Mouse (Mus musculus) forebrain, embryonic 14.5 days (tissue): ENCODE data around the gene Eif2b3. TPM values are rescaled to one million over a fixed set of nuclear protein-coding genes. Genes with fewer than 3 reads are reported as not detected.

Experiments used
- ATAC-seq: fragments of 200-750 bp; cut with Nextera tagmentation; 2 replicates; pipeline ENCODE4 v1.8.0; 2017; ENCODE audit warnings: mild to moderate bottlenecking, moderate library complexity
- DNase-seq: peaks from one replicate; pipeline ENCODE4 v3.0.0-alpha.2; 2015; ENCODE audit warnings: low spot score
- H3K27ac ChIP-seq: fragments of 300-500 bp; sonication (generic); 2 replicates; pipeline ENCODE4 v1.5.1; 2014; ENCODE audit warnings: low read depth, mild to moderate bottlenecking, control low read depth, low read length, moderate library complexity
- H3K27me3 ChIP-seq: fragments of 300-500 bp; sonication (generic); replicated peaks from 2 replicates; pipeline ENCODE4 v1.6.1; 2014; ENCODE audit warnings: low read length, control low read depth, mixed read lengths; ENCODE audit not compliant: control insufficient read depth, insufficient read depth
- H3K36me3 ChIP-seq: fragments of 300-500 bp; sonication (generic); 2 replicates; pipeline ENCODE4 v1.6.1; 2014; ENCODE audit warnings: low read length, control low read depth; ENCODE audit not compliant: control insufficient read depth, insufficient read depth
- H3K4me1 ChIP-seq: fragments of 300-500 bp; sonication (generic); 2 replicates; pipeline ENCODE4 v1.6.1; 2014; ENCODE audit warnings: antibody characterized with exemption, low read length, control low read depth; ENCODE audit not compliant: control insufficient read depth, insufficient read depth
- H3K4me2 ChIP-seq: fragments of 300-500 bp; sonication (generic); 2 replicates; pipeline ENCODE4 v1.6.1; 2014; ENCODE audit warnings: mild to moderate bottlenecking, control low read depth, low read length
- H3K4me3 ChIP-seq: fragments of 300-500 bp; sonication (generic); 2 replicates; pipeline ENCODE4 v1.5.1; 2014; ENCODE audit warnings: low read depth, low read length, control low read depth
- H3K9ac ChIP-seq: fragments of 300-500 bp; sonication (generic); 2 replicates; pipeline ENCODE4 v1.6.1; 2014; ENCODE audit warnings: mild to moderate bottlenecking, low read length, control low read depth, moderate library complexity
- H3K9me3 ChIP-seq: fragments of 300-500 bp; sonication (generic); replicated peaks from 2 replicates; pipeline ENCODE4 v1.6.1; 2016; ENCODE audit warnings: low read length, control low read depth, mixed read lengths; ENCODE audit not compliant: control insufficient read depth
- WGBS: fragments of 180-500 bp; shearing (Covaris S2); extraction: QIAGEN DNeasy Blood & Tissue Kit; methylation state at CpG from one replicate; pipeline ENCODE4 v1.1.7; 2014; 5-methylcytosine and 5-hydroxymethylcytosine counted together
- polyA plus RNA-seq: library from polyadenylated mRNA; unstranded; fragments of >200 nt; fragmentation: Nextera tagmentation; extraction: Ambion mirVana; gene quantifications from 2 replicates; pipeline ENCODE4 v1.2.1, GENCODE M21; 2014

The Eif2b3 gene
- polyA plus RNA-seq, 1 experiment from 2014 or later, result 51.4 TPM

- Histone ChIP-seq H3K36me3 (no peaks in the 10 kb centered on the region), H3K27ac (no peak overlapping the region), H3K4me1 (no peaks in the 10 kb centered on the region), H3K4me3 (no peak overlapping the region), H3K27me3 (no peaks in the 10 kb centered on the region), H3K9me3 (no peaks in the 10 kb centered on the region), H3K4me2 (no peak overlapping the region), H3K9ac (no peak overlapping the region)
- no peak for DNase-seq
- no peak for ATAC-seq
- 88% methylated on average over 5 of the region's 5 CpGs for WGBS
These were observed 9.0 kb upstream of the Eif2b3 start for GRCm38 (mm10) chr4:117010231-117010630.

GRCm38 (mm10) chr4:117013596-117013995, 5.6 kb upstream of the Eif2b3 start:
- Histone ChIP-seq H3K9me3 (no peaks in the 10 kb centered on the region), H3K27me3 (no peaks in the 10 kb centered on the region), H3K36me3 (no peaks in the 10 kb centered on the region), H3K4me3 (no peak overlapping the region), H3K27ac (no peak overlapping the region), H3K4me1 (no peaks in the 10 kb centered on the region), H3K9ac (no peak overlapping the region), H3K4me2 (no peak overlapping the region)
- WGBS, result 86% methylated on average over 6 of the region's 6 CpGs
- DNase-seq (no peak), ATAC-seq (no peak)

GRCm38 (mm10) chr4:117014901-117015415, 4.2 kb upstream of the Eif2b3 start:
- no peak overlapping the region for H3K4me2 ChIP-seq

GRCm38 (mm10) chr4:117017738-117018137, 1.5 kb upstream of the Eif2b3 start:
- DNase-seq, result no peak
- Histone ChIP-seq H3K27me3 (no peaks in the 10 kb centered on the region), H3K9ac (no peak overlapping the region), H3K36me3 (peaks cover 8% of the 10 kb centered on the region; the same call in 1 of the 2 replicates), H3K4me1 (no peaks in the 10 kb centered on the region), H3K4me2 (no peak overlapping the region), H3K4me3 (no peak overlapping the region), H3K9me3 (no peaks in the 10 kb centered on the region), H3K27ac (no peak overlapping the region)
- WGBS, result 91% methylated on average over 2 of the region's 2 CpGs
- no peak for ATAC-seq

More at GRCm38 (mm10) chr4:117014901-117015415, 4.2 kb upstream of the Eif2b3 start:
- no peaks in the 10 kb centered on the region for H3K27me3 ChIP-seq
- no peaks in the 10 kb centered on the region for H3K36me3 ChIP-seq
- 55% methylated on average over 4 of the region's 4 CpGs for WGBS
- H3K27ac ChIP-seq, result no peak overlapping the region
- no peaks in the 10 kb centered on the region for H3K4me1 ChIP-seq
- no peaks in the 10 kb centered on the region for H3K9me3 ChIP-seq
- no peak for DNase-seq
- H3K4me3 ChIP-seq, result no peak overlapping the region
- H3K9ac ChIP-seq, result no peak overlapping the region
- no peak for ATAC-seq

- DNase-seq, result no peak
- no peaks in the 10 kb centered on the region for H3K4me1 ChIP-seq
- no peaks in the 10 kb centered on the region for H3K27me3 ChIP-seq
- no peaks in the 10 kb centered on the region for H3K9me3 ChIP-seq
- H3K36me3 ChIP-seq, result peaks cover 13% of the 10 kb centered on the region; the same call in 1 of the 2 replicates
- 78% methylated on average over 7 of the region's 7 CpGs for WGBS
- H3K4me2 ChIP-seq, result no peak overlapping the region
- no peak overlapping the region for H3K9ac ChIP-seq
- no peak overlapping the region for H3K4me3 ChIP-seq
- no peak overlapping the region for H3K27ac ChIP-seq
- no peak for ATAC-seq
These were observed 875 bp upstream of the Eif2b3 start for GRCm38 (mm10) chr4:117018327-117018726.

- H3K4me2 ChIP-seq, result no peak overlapping the region
- no peaks in the 10 kb centered on the region for H3K27me3 ChIP-seq
- H3K36me3 ChIP-seq, result peaks cover 23% of the 10 kb centered on the region
- 99% methylated on average over 4 of the region's 4 CpGs for WGBS
- ATAC-seq, result no peak
- no peak for DNase-seq
- H3K4me1 ChIP-seq, result no peaks in the 10 kb centered on the region
- H3K4me3 ChIP-seq, result no peak overlapping the region
- H3K27ac ChIP-seq, result no peak overlapping the region
- H3K9ac ChIP-seq, result no peak overlapping the region
- no peaks in the 10 kb centered on the region for H3K9me3 ChIP-seq
These were observed 4.3 kb downstream of the Eif2b3 start for GRCm38 (mm10) chr4:117023469-117023868.

GRCm38 (mm10) chr4:117031105-117031504, 11.9 kb downstream of the Eif2b3 start:
- WGBS, result 100% methylated on average over 1 of the region's 1 CpGs
- H3K27me3 ChIP-seq, result no peaks in the 10 kb centered on the region
- ATAC-seq (no peak), DNase-seq (no peak)
- H3K4me3 ChIP-seq, result no peak overlapping the region
- no peaks in the 10 kb centered on the region for H3K9me3 ChIP-seq
- H3K4me1 ChIP-seq, result no peaks in the 10 kb centered on the region
- H3K27ac ChIP-seq, result no peak overlapping the region
- no peak overlapping the region for H3K9ac ChIP-seq
- no peak overlapping the region for H3K4me2 ChIP-seq
- peaks cover 16% of the 10 kb centered on the region; the same call in 1 of the 2 replicates for H3K36me3 ChIP-seq

- no peak overlapping the region for H3K9ac ChIP-seq
- ATAC-seq (peak; percentile 74), DNase-seq (peak; percentile 92)
- H3K4me2 ChIP-seq, result peak overlapping the region; percentile 3; the same call in 1 of the 2 replicates
- H3K4me1 ChIP-seq, result peaks cover 21% of the 10 kb centered on the region
- no peaks in the 10 kb centered on the region for H3K36me3 ChIP-seq
- WGBS, result 19% methylated on average over 9 of the region's 9 CpGs
- H3K27me3 ChIP-seq, result no peaks in the 10 kb centered on the region
- no peaks in the 10 kb centered on the region for H3K9me3 ChIP-seq
- no peak overlapping the region for H3K4me3 ChIP-seq
- H3K27ac ChIP-seq, result peak overlapping the region; percentile 79
These were observed 20.9 kb downstream of the Eif2b3 start for GRCm38 (mm10) chr4:117039925-117040687.

- no peak overlapping the region for H3K9ac ChIP-seq
- H3K9me3 ChIP-seq, result no peaks in the 10 kb centered on the region
- peaks cover 21% of the 10 kb centered on the region for H3K4me1 ChIP-seq
- peak overlapping the region; percentile 79 for H3K27ac ChIP-seq
- WGBS, result 48% methylated on average over 1 of the region's 1 CpGs
- no peaks in the 10 kb centered on the region for H3K36me3 ChIP-seq
- peak; percentile 53 for DNase-seq
- H3K27me3 ChIP-seq, result no peaks in the 10 kb centered on the region
- peak overlapping the region; percentile 3; the same call in 1 of the 2 replicates for H3K4me2 ChIP-seq
- no peak overlapping the region for H3K4me3 ChIP-seq
- peak; percentile 19; the same call in 1 of the 2 replicates for ATAC-seq
These were observed 21.6 kb downstream of the Eif2b3 start for GRCm38 (mm10) chr4:117040791-117041190.
